Mouse (Mus musculus) limb, embryonic 14.5 days (tissue): ENCODE measurements around the gene Smim12. TPM values are rescaled to one million over a fixed set of nuclear protein-coding genes. Genes with fewer than 3 reads are reported as not detected.

ENCODE experiments used
- ATAC-seq: fragments of 200-750 bp; cut with Nextera tagmentation; 2 replicates; pipeline ENCODE4 v1.8.0; 2017; ENCODE audit warnings: low read depth, moderate number of reproducible peaks, moderate TSS enrichment; ENCODE audit not compliant: low FRiP score
- DNase-seq: peaks from one replicate; pipeline ENCODE4 v3.0.0-alpha.2; 2015; ENCODE audit warnings: low spot score
- H3K27ac ChIP-seq: fragments of 300-500 bp; sonication (generic); replicated peaks from 2 replicates; pipeline ENCODE4 v1.5.1; 2014; ENCODE audit warnings: low read depth, mild to moderate bottlenecking, low read length, moderate library complexity, mixed read lengths
- H3K27me3 ChIP-seq: fragments of 300-500 bp; sonication (generic); 2 replicates; pipeline ENCODE4 v1.6.1; 2014; ENCODE audit warnings: low read length, mixed read lengths; ENCODE audit not compliant: control insufficient read depth, insufficient read depth
- H3K36me3 ChIP-seq: fragments of 300-500 bp; sonication (generic); 2 replicates; pipeline ENCODE4 v1.6.1; 2014; ENCODE audit warnings: mild to moderate bottlenecking, low read length, moderate library complexity, mixed read lengths; ENCODE audit not compliant: control insufficient read depth, insufficient read depth
- H3K4me1 ChIP-seq: fragments of 300-500 bp; sonication (generic); 2 replicates; pipeline ENCODE4 v1.6.1; 2014; ENCODE audit warnings: antibody characterized with exemption, low read length, mixed read lengths; ENCODE audit not compliant: control insufficient read depth, insufficient read depth
- H3K4me2 ChIP-seq: fragments of 300-500 bp; sonication (generic); replicated peaks from 2 replicates; pipeline ENCODE4 v1.6.1; 2014; ENCODE audit warnings: low read depth, mild to moderate bottlenecking, low read length, moderate library complexity; ENCODE audit not compliant: severe bottlenecking
- H3K4me3 ChIP-seq: fragments of 300-500 bp; sonication (generic); replicated peaks from 2 replicates; pipeline ENCODE4 v1.5.1; 2014; ENCODE audit warnings: low read length
- H3K9ac ChIP-seq: fragments of 300-500 bp; sonication (generic); 2 replicates; pipeline ENCODE4 v1.6.1; 2014; ENCODE audit warnings: mild to moderate bottlenecking, low read depth, low read length, moderate library complexity; ENCODE audit not compliant: severe bottlenecking
- H3K9me3 ChIP-seq: fragments of 300-500 bp; sonication (generic); 2 replicates; pipeline ENCODE4 v1.6.1; 2016; ENCODE audit warnings: low read length; ENCODE audit not compliant: control insufficient read depth
- POLR2A ChIP-seq: fragments of 200-500 bp; IDR thresholded peaks from 2 replicates; pipeline ENCODE4 v1.8.0; 2012; ENCODE audit warnings: inconsistent platforms, mild to moderate bottlenecking, moderate library complexity, borderline replicate concordance; ENCODE audit not compliant: insufficient read depth, insufficient read length; ENCODE audit errors: extremely low read depth
- WGBS: fragments of 180-500 bp; shearing (Covaris S2); extraction: QIAGEN DNeasy Blood & Tissue Kit; methylation state at CpG from one replicate; pipeline ENCODE4 v1.1.7; 2014; 5-methylcytosine and 5-hydroxymethylcytosine counted together
- polyA plus RNA-seq, 2 experiments: library from polyadenylated mRNA; depleted of rRNA in 1 of 2; stranded (reverse) in 1 of 2; unstranded in 1 of 2; fragments of >200 nt; fragmentation: Nextera tagmentation in 1 of 2; extraction: Ambion mirVana in 1 of 2; gene quantifications; 2 replicates each; pipeline versions ENCODE4 v1.2.1 to v1.2.3; 2012 to 2014

Gene Smim12
- polyA plus RNA-seq, 2 experiments = 31.7 to 53.3 TPM

DNA sequence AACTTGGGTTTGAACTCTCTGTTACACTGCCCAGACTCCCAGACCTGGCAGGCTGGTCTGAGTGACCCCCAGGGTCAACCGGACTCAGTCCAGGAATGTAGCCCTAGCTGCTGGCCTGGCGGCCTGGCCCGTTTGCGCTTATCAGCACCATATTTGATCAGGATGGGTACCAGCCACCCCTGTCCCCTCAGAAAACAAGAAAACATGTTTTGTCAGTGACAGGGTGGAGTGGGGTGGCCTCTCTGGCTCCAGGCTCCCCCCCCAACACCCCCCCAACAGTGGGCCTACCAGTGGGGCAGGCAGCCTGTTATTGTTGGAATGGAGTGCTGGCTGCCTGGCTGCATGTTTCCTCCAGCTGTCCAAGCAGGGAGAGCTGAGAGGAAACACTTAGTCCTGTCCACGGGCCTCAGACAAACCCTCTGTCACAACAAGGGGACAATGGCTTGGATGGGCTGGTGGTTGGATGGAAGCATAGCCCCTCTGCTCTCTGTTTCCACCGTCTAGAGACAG lies 45.5 kb downstream of the Smim12 start:
- Histone ChIP-seq H3K36me3 (no peaks in the 10 kb centered on the region), H3K9ac (no peak overlapping the region), H3K4me1 (no peaks in the 10 kb centered on the region), H3K4me3 (no peak overlapping the region), H3K27ac (no peak overlapping the region), H3K4me2 (no peak overlapping the region), H3K9me3 (no peaks in the 10 kb centered on the region), H3K27me3 (no peaks in the 10 kb centered on the region)
- 76% methylated on average over 6 of the region's 6 CpGs for WGBS
- TF ChIP-seq POLR2A = no peak
- no peak for ATAC-seq
- no peak for DNase-seq

DNA sequence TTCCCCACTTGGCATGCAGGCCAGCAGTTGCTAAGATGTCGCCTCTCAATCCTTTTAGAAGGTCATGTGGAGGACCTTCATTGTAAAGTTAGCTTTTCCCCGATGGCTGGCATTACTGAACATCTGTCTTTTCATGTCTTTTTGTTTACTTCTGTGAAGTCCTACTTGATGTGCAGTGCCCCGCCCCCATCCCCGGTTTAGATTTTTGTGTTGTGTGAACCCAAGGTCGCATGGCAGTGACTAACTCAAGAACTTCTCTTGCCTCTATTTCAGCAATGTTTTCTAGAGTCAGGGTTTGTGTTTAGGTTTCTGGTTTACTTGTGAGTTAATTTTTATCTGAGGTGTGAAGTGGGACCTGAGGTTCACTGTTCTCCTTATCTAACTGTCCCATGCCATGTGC lies 49.0 kb downstream of the Smim12 start:
- Histone ChIP-seq H3K27me3 (no peaks in the 10 kb centered on the region), H3K27ac (no peak overlapping the region), H3K4me3 (no peak overlapping the region), H3K4me2 (no peak overlapping the region), H3K4me1 (no peaks in the 10 kb centered on the region), H3K9ac (no peak overlapping the region), H3K9me3 (no peaks in the 10 kb centered on the region), H3K36me3 (no peaks in the 10 kb centered on the region)
- 82% methylated on average over 5 of the region's 5 CpGs for WGBS
- TF ChIP-seq POLR2A = no peak
- no peak for DNase-seq
- ATAC-seq = no peak

Other genes with a start within 250 kb of the Smim12 start
- gene Sfpq, start 222.5 kb upstream of the Smim12 start, polyA plus RNA-seq (2012; rRNA removed) = 192 and 272 TPM in 2 replicates
- gene Sfpq, start 222.5 kb upstream of the Smim12 start, polyA plus RNA-seq (2014; fragmentation: Nextera tagmentation; extraction: Ambion mirVana) = 106 and 122 TPM in 2 replicates
- gene Zmym1, start 182.6 kb upstream of the Smim12 start, polyA plus RNA-seq (2012; rRNA removed) = 8.8 and 11.5 TPM in 2 replicates
- 20.5 and 23.3 TPM in 2 replicates for gene Zmym1, start 182.6 kb upstream of the Smim12 start, polyA plus RNA-seq (2014; fragmentation: Nextera tagmentation; extraction: Ambion mirVana)
- gene Zmym6, start 166.4 kb upstream of the Smim12 start, polyA plus RNA-seq (2012; rRNA removed) = 29.2 and 34.4 TPM in 2 replicates
- gene Zmym6, start 166.4 kb upstream of the Smim12 start, polyA plus RNA-seq (2014; fragmentation: Nextera tagmentation; extraction: Ambion mirVana) = 18.7 and 26.0 TPM in 2 replicates
- 12.9 and 13.8 TPM in 2 replicates for gene Tmem35b, start 120.1 kb upstream of the Smim12 start, polyA plus RNA-seq (2012; rRNA removed)
- 12.5 and 15.1 TPM in 2 replicates for gene Tmem35b, start 120.1 kb upstream of the Smim12 start, polyA plus RNA-seq (2014; fragmentation: Nextera tagmentation; extraction: Ambion mirVana)
- gene Dlgap3, start 74.6 kb upstream of the Smim12 start, polyA plus RNA-seq (2012; rRNA removed) = 1.4 and 1.7 TPM in 2 replicates
- gene Dlgap3, start 74.6 kb upstream of the Smim12 start, polyA plus RNA-seq (2014; fragmentation: Nextera tagmentation; extraction: Ambion mirVana) = 1.1 and 1.4 TPM in 2 replicates
- 21.3 and 27.5 TPM in 2 replicates for gene Gja4, start 70.3 kb downstream of the Smim12 start, polyA plus RNA-seq (2012; rRNA removed)
- 17.7 and 19.0 TPM in 2 replicates for gene Gja4, start 70.3 kb downstream of the Smim12 start, polyA plus RNA-seq (2014; fragmentation: Nextera tagmentation; extraction: Ambion mirVana)
- 5.1 and 5.3 TPM in 2 replicates for gene Gjb3, start 87.1 kb downstream of the Smim12 start, polyA plus RNA-seq (2012; rRNA removed)
- 6.4 and 10.0 TPM in 2 replicates for gene Gjb3, start 87.1 kb downstream of the Smim12 start, polyA plus RNA-seq (2014; fragmentation: Nextera tagmentation; extraction: Ambion mirVana)
- 0.08 and 0.09 TPM in 2 replicates for gene Gjb4, start 110.3 kb downstream of the Smim12 start, polyA plus RNA-seq (2012; rRNA removed)
- 0.14 and 0.25 TPM in 2 replicates for gene Gjb4, start 110.3 kb downstream of the Smim12 start, polyA plus RNA-seq (2014; fragmentation: Nextera tagmentation; extraction: Ambion mirVana)
- gene Gjb5, start 114.4 kb downstream of the Smim12 start, polyA plus RNA-seq (2012; rRNA removed) = 0.45 and 0.73 TPM in 2 replicates
- 0.41 and 0.64 TPM in 2 replicates for gene Gjb5, start 114.4 kb downstream of the Smim12 start, polyA plus RNA-seq (2014; fragmentation: Nextera tagmentation; extraction: Ambion mirVana)